Mouse (Mus musculus) myocyte (in vitro differentiated cells): Measurements from ENCODE around the gene Hmgcll1. TPM values are rescaled to one million over a fixed set of nuclear protein-coding genes. Genes with fewer than 3 reads are reported as not detected.

Source experiments
- H3K27me3 ChIP-seq: one replicate; pipeline ENCODE4 v1.6.1; 2011; ENCODE audit not compliant: control insufficient read depth, insufficient read depth, insufficient read length
- H3K36me3 ChIP-seq: one replicate; pipeline ENCODE4 v1.6.1; 2011; ENCODE audit not compliant: control insufficient read depth, insufficient read depth
- H3K4me2 ChIP-seq: one replicate; pipeline ENCODE4 v1.6.1; 2011; ENCODE audit warnings: low read depth, control low read depth
- H3K4me3 ChIP-seq: one replicate; pipeline ENCODE4 v1.5.1; 2011; ENCODE audit warnings: mild to moderate bottlenecking, control low read depth, moderate library complexity
- H3K79me2 ChIP-seq: one replicate; pipeline ENCODE4 v1.6.1; 2011; ENCODE audit not compliant: control insufficient read depth, insufficient read depth
- H3ac ChIP-seq: one replicate; pipeline ENCODE4 v1.6.1; 2011; ENCODE audit not compliant: control insufficient read depth, insufficient read length
- CEBPB ChIP-seq: IDR thresholded peaks from 2 replicates; pipeline ENCODE4 v1.6.1; 2011; ENCODE audit warnings: mild to moderate bottlenecking, moderate library complexity; ENCODE audit not compliant: poor library complexity, insufficient read depth, severe bottlenecking
- E2F4 ChIP-seq: IDR thresholded peaks from one replicate; pipeline ENCODE4 v1.6.1; 2011; ENCODE audit warnings: mild to moderate bottlenecking, control low read depth, moderate library complexity; ENCODE audit not compliant: insufficient read depth
- MAX ChIP-seq: IDR thresholded peaks from one replicate; pipeline ENCODE4 v1.6.1; 2011; ENCODE audit warnings: low read depth, mild to moderate bottlenecking, control low read depth
- MYOD1 ChIP-seq, 3 experiments: IDR thresholded peaks; one replicate each; pipeline ENCODE4 v1.6.1; 2011; ENCODE audit warnings: control low read depth in 2 of 3, low read depth in 2 of 3, mild to moderate bottlenecking in 2 of 3, moderate library complexity in 1 of 3; ENCODE audit not compliant: insufficient read length in 2 of 3, control insufficient read depth in 1 of 3
- MYOG ChIP-seq, 3 experiments: IDR thresholded peaks; one replicate each; pipeline ENCODE4 v1.6.1; 2011; ENCODE audit warnings: control low read depth in 2 of 3, low read depth in 2 of 3, mild to moderate bottlenecking in 2 of 3; ENCODE audit not compliant: insufficient read length in 2 of 3, control insufficient read depth in 1 of 3, insufficient read depth in 1 of 3
- POLR2A ChIP-seq: IDR thresholded peaks from one replicate; pipeline ENCODE4 v1.6.1; 2011; ENCODE audit warnings: low read depth, mild to moderate bottlenecking, control low read depth, moderate library complexity; ENCODE audit not compliant: insufficient read length
- POLR2AphosphoS2 ChIP-seq: IDR thresholded peaks from one replicate; pipeline ENCODE4 v1.6.1; 2011; ENCODE audit warnings: low read depth, control low read depth; ENCODE audit not compliant: insufficient read length
- REST ChIP-seq: IDR thresholded peaks from one replicate; pipeline ENCODE4 v1.6.1; 2011; ENCODE audit warnings: mild to moderate bottlenecking, control low read depth, moderate library complexity; ENCODE audit not compliant: insufficient read depth, insufficient read length
- SRF ChIP-seq: IDR thresholded peaks from one replicate; pipeline ENCODE4 v1.6.1; 2011; ENCODE audit warnings: low read depth; ENCODE audit not compliant: control insufficient read depth, insufficient read length
- TCF12 ChIP-seq: IDR thresholded peaks from one replicate; pipeline ENCODE4 v1.6.1; 2011; ENCODE audit warnings: mild to moderate bottlenecking, control low read depth; ENCODE audit not compliant: poor library complexity, insufficient read depth, severe bottlenecking
- TCF3 ChIP-seq: IDR thresholded peaks from one replicate; pipeline ENCODE4 v1.6.1; 2011; ENCODE audit warnings: low read depth, control low read depth; ENCODE audit not compliant: insufficient read length
- USF1 ChIP-seq: IDR thresholded peaks from one replicate; pipeline ENCODE4 v1.6.1; 2011; ENCODE audit warnings: low read depth, mild to moderate bottlenecking, control low read depth, moderate library complexity
- polyA plus RNA-seq: library from polyadenylated mRNA; unstranded; fragments of >200 nt; fragmentation: generic; extraction: Trizol; gene quantifications from one replicate; pipeline ENCODE4 v1.2.1, GENCODE M21; 2012; ENCODE audit warnings: missing spikeins

Hmgcll1 gene
- polyA plus RNA-seq, 1 experiment: 0.14 TPM

DNA sequence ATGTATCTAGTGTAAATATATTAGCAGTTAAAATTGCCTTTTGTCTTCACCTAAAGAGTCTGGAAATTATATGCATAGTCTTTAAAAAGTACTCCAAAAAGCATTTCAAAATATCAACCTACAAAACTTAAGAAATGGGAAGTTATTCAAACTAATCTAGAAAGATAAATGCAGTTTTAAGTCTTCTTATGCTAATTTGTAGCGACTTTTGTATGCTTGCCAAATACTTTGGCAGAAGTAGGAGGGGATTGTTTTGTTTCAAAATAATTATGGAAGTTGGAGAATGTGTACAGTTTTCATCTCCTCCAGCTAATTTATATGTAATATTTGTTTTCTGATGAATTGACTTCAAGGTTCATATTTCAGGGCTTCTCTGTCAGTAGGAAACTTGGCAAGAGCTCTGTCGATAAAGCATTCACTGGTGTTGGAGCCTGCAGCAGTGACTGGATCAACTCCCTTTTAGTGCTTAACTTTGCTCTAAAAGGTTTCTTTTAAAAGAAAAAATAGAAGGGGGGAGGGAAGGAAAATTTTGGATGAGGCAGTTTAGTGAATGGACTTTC is 15.8 kb upstream of the Hmgcll1 start:
- Histone ChIP-seq H3K4me3 (no peak overlapping the region), H3K79me2 (no peaks in the 10 kb centered on the region), H3K4me2 (no peak overlapping the region), H3ac (no peak overlapping the region), H3K36me3 (no peaks in the 10 kb centered on the region), H3K27me3 (no peaks in the 10 kb centered on the region)
- TF ChIP-seq SRF (no peak), USF1 (no peak), POLR2A (no peak), MYOG (IDR thresholded peaks at IDR 0.05; ENCODE audit: control insufficient read depth in 1 of 3, insufficient read depth in 1 of 3, insufficient read length in 2 of 3, low read depth in 2 of 3) (no peak), E2F4 (no peak), MAX (no peak), MYOD1 (IDR thresholded peaks at IDR 0.05; ENCODE audit: control insufficient read depth in 1 of 3, insufficient read length in 2 of 3, low read depth in 2 of 3) (no peak), CEBPB (no peak)

GRCm38 (mm10) chr9:76000876-76001858 is 13.5 kb upstream of the Hmgcll1 start:
- no peaks in the 10 kb centered on the region for H3K27me3 ChIP-seq
- TF ChIP-seq MYOG (IDR thresholded peaks at IDR 0.05; ENCODE audit: control insufficient read depth in 1 of 3, insufficient read depth in 1 of 3, insufficient read length in 2 of 3, low read depth in 2 of 3) (no peak), TCF3 (no peak), TCF12 (no peak), SRF (no peak), MAX (no peak), CEBPB (no peak), USF1 (no peak), MYOD1 (IDR thresholded peaks at IDR 0.05; ENCODE audit: control insufficient read depth in 1 of 3, insufficient read length in 2 of 3, low read depth in 2 of 3) (no peak), POLR2A (no peak), REST (no peak), E2F4 (no peak)
- no peak overlapping the region for H3K4me3 ChIP-seq
- H3K36me3 ChIP-seq: no peaks in the 10 kb centered on the region
- no peaks in the 10 kb centered on the region for H3K79me2 ChIP-seq
- no peak overlapping the region for H3K4me2 ChIP-seq
- H3ac ChIP-seq: no peak overlapping the region

GRCm38 (mm10) chr9:76003066-76003465 is 11.6 kb upstream of the Hmgcll1 start:
- Histone ChIP-seq H3K4me2 (peak overlapping the region; percentile 83), H3K27me3 (no peaks in the 10 kb centered on the region), H3K4me3 (no peak overlapping the region), H3K36me3 (no peaks in the 10 kb centered on the region), H3ac (no peak overlapping the region), H3K79me2 (no peaks in the 10 kb centered on the region)
- TF ChIP-seq REST: no peak
- TF ChIP-seq MAX: no peak
- TF ChIP-seq MYOG (IDR thresholded peaks at IDR 0.05; ENCODE audit: control insufficient read depth in 1 of 3, insufficient read depth in 1 of 3, insufficient read length in 2 of 3, low read depth in 2 of 3): no peak
- TF ChIP-seq TCF3: no peak
- TF ChIP-seq SRF: no peak
- no peak for TF ChIP-seq MYOD1 (IDR thresholded peaks at IDR 0.05; ENCODE audit: control insufficient read depth in 1 of 3, insufficient read length in 2 of 3, low read depth in 2 of 3)
- no peak for TF ChIP-seq TCF12
- no peak for TF ChIP-seq CEBPB
- no peak for TF ChIP-seq POLR2A
- TF ChIP-seq POLR2AphosphoS2: no peak
- no peak for TF ChIP-seq USF1
- TF ChIP-seq E2F4: no peak

DNA sequence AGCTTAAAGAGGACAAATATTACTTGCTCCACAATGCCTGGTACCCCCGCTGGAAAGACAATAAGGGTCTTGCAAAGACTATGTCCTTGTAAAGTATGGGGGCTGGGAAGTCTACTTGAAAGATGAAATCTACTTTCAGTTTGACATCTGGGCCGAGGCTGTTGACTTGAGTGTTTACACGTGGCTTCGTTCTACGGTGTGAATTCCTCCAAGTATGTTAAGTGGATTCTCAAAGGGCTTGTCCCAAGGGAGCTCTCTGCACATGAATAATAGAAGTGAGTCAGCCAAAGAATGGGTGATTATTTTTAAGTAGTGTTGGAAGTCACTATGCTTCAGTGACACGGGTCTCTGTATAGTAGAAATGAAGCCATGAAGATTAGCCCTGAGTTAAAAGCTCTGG is 11.0 kb upstream of the Hmgcll1 start:
- TF ChIP-seq USF1: no peak
- TF ChIP-seq TCF12: no peak
- no peak for TF ChIP-seq MAX
- Histone ChIP-seq H3K36me3 (no peaks in the 10 kb centered on the region), H3K27me3 (no peaks in the 10 kb centered on the region), H3ac (no peak overlapping the region), H3K79me2 (no peaks in the 10 kb centered on the region), H3K4me2 (peak overlapping the region; percentile 83), H3K4me3 (no peak overlapping the region)
